ENCODE assay signal across 21 mouse cellular contexts in genomic region chr19:53064972-53065361, GRCm38 (mm10). TPM values are rescaled to one million over a fixed set of nuclear protein-coding genes. Genes with fewer than 3 reads are reported as not detected.
DNase-seq lines count a peak whose midpoint lies in the region; ATAC-seq lines count a peak whose summit lies in the region.
"Had no signal": no experiment of that assay in that cellular context is flagged by ENCODE, and none has a peak within 500 bp of the region (broad histone marks: within the 10 kb centered on the region; RNA-seq: fewer than 3 reads in every experiment).

No protein-coding gene starts in this region.

- H3K27me3 ChIP-seq in lung, embryonic 16.5 days (ENCODE audit: control insufficient read depth, insufficient read depth, low read depth, low read length), result no peaks in the 10 kb centered on the region
- H3K27me3 ChIP-seq in embryonic facial prominence, embryonic 14.5 days (replicated peaks; ENCODE audit: control insufficient read depth, insufficient read depth, low read length), result no peaks in the 10 kb centered on the region
- H3K27me3 ChIP-seq: heart, embryonic 15.5 days; kidney, embryonic 15.5 days; lung, embryonic 15.5 days; midbrain, embryonic 12.5 days had no signal

- H3K9ac ChIP-seq in lung, embryonic 16.5 days (ENCODE audit: low read length), result no peak overlapping the region
- no peak overlapping the region for H3K9ac ChIP-seq in embryonic facial prominence, embryonic 14.5 days (ENCODE audit: low read depth, low read length)
- H3K9ac ChIP-seq: heart, embryonic 15.5 days; hindbrain, embryonic 14.5 days; kidney, embryonic 15.5 days; liver, embryonic 14.5 days; lung, embryonic 15.5 days; midbrain, embryonic 12.5 days had no signal

- no peaks in the 10 kb centered on the region for H3K9me3 ChIP-seq in lung, embryonic 16.5 days (ENCODE audit: control insufficient read depth, low read length)
- H3K9me3 ChIP-seq in embryonic facial prominence, embryonic 14.5 days (ENCODE audit: control insufficient read depth, low read length), result no peaks in the 10 kb centered on the region
- H3K9me3 ChIP-seq: heart, embryonic 15.5 days; kidney, embryonic 15.5 days; lung, embryonic 15.5 days; midbrain, embryonic 12.5 days had no signal

- peak; percentile 41 for ATAC-seq in lung, embryonic 16.5 days (ENCODE audit: low read depth)
- peak; percentile 45; the same call in 1 of the 2 replicates for ATAC-seq in embryonic facial prominence, embryonic 14.5 days (ENCODE audit: low read depth)

- peaks cover 13% of the 10 kb centered on the region for H3K4me1 ChIP-seq in lung, embryonic 16.5 days (replicated peaks; ENCODE audit: control insufficient read depth, insufficient read depth, low read length)
- peaks cover 26% of the 10 kb centered on the region for H3K4me1 ChIP-seq in embryonic facial prominence, embryonic 14.5 days (ENCODE audit: control insufficient read depth, insufficient read depth, low read length)
- H3K4me1 ChIP-seq: midbrain, embryonic 12.5 days had no signal

- 35% methylated on average over 8 of the region's 8 CpGs for WGBS in lung, embryonic 16.5 days
- WGBS in embryonic facial prominence, embryonic 14.5 days, result 20% methylated on average over 8 of the region's 8 CpGs

- H3K27ac ChIP-seq in lung, embryonic 16.5 days (ENCODE audit: low read length), result no peak overlapping the region
- peak overlapping the region; percentile 6; the same call in 1 of the 2 replicates for H3K27ac ChIP-seq in embryonic facial prominence, embryonic 14.5 days (replicated peaks; ENCODE audit: low read depth, low read length)
- H3K27ac ChIP-seq: heart, embryonic 15.5 days; hindbrain, embryonic 14.5 days; liver, embryonic 14.5 days; lung, embryonic 15.5 days; midbrain, embryonic 12.5 days had no signal

- no peaks in the 10 kb centered on the region for H3K36me3 ChIP-seq in lung, embryonic 16.5 days (ENCODE audit: control insufficient read depth, insufficient read depth, low read length)
- H3K36me3 ChIP-seq in embryonic facial prominence, embryonic 14.5 days (ENCODE audit: control insufficient read depth, insufficient read depth, low read length), result no peaks in the 10 kb centered on the region
- H3K36me3 ChIP-seq: heart, embryonic 15.5 days; kidney, embryonic 15.5 days; lung, embryonic 15.5 days; midbrain, embryonic 12.5 days had no signal

- no peak overlapping the region for H3K4me3 ChIP-seq in lung, embryonic 16.5 days (ENCODE audit: low read length)
- H3K4me3 ChIP-seq in embryonic facial prominence, embryonic 14.5 days (ENCODE audit: low read depth, low read length), result no peak overlapping the region
- H3K4me3 ChIP-seq: heart, embryonic 15.5 days; kidney, embryonic 15.5 days; lung, embryonic 15.5 days; midbrain, embryonic 12.5 days had no signal

- peak; percentile 41 for DNase-seq in embryo, embryonic 11 days
- no peak for DNase-seq in embryo, embryonic 10.5 days (ENCODE audit: low spot score)
- DNase-seq in lung, postnatal 4 days, result no peak
- no peak for DNase-seq in embryonic facial prominence, embryonic 14.5 days (ENCODE audit: low spot score)
- DNase-seq in mesoderm, embryonic 11.5 days (ENCODE audit: low read depth, low spot score), result peak; percentile 58
- no peak for DNase-seq in right cerebral cortex, postnatal 4 days
- DNase-seq in adrenal gland, postnatal 25 days, result no peak
- DNase-seq: adrenal gland, postnatal 36 days; cerebellum, adult 9-10 months; gastrocnemius, postnatal 36 days; heart, postnatal 36 days; kidney, postnatal 36 days; thymus, adult 18-20 months; thymus, postnatal 36 days had no signal

- H3K4me2 ChIP-seq in lung, embryonic 16.5 days (ENCODE audit: low read depth, low read length), result no peak overlapping the region
- no peak overlapping the region for H3K4me2 ChIP-seq in embryonic facial prominence, embryonic 14.5 days (ENCODE audit: low read depth, low read length)
- H3K4me2 ChIP-seq: heart, embryonic 15.5 days; hindbrain, embryonic 14.5 days; kidney, embryonic 15.5 days; lung, embryonic 15.5 days; midbrain, embryonic 12.5 days had no signal

RNA-seq across cellular contexts. Expression of gene Xpnpep1, which starts 25.0 kb away (rescaled TPM):
- polyA plus RNA-seq in lung, embryonic 16.5 days (2015; fragmentation: Nextera tagmentation; extraction: Ambion mirVana), result 148 and 169 TPM in 2 replicates
- polyA plus RNA-seq in embryonic facial prominence, embryonic 14.5 days (2014; fragmentation: Nextera tagmentation; extraction: Ambion mirVana), result 148 and 169 TPM in 2 replicates
- total RNA-seq in adrenal gland, postnatal 25 days (2021), result 85.6 and 98.2 TPM in 2 replicates

Comparison
In these comparisons a context has a peak if more than half of its experiments do, and no peak if none do; other contexts are left out.
1. DNase-seq: peak in embryo, embryonic 11 days (single experiment) and mesoderm, embryonic 11.5 days (single experiment); none in embryo, embryonic 10.5 days (single experiment), lung, postnatal 4 days (0 of 2), embryonic facial prominence, embryonic 14.5 days (single experiment), right cerebral cortex, postnatal 4 days (single experiment) and adrenal gland, postnatal 25 days (single experiment).